Mouse (Mus musculus): ENCODE results near the gene Stub1.

The Stub1 gene

GRCm38 (mm10) chr17:25837076-25837410 lies 3.8 kb upstream of the Stub1 start, which contains the start of gene Rhbdl1:
TSS of gene Rhbdl1 (minus strand) at chr17:25837295.
- peak; percentile 61 for DNase-seq (ENCODE audit: extremely low spot score, low spot score)

DNA sequence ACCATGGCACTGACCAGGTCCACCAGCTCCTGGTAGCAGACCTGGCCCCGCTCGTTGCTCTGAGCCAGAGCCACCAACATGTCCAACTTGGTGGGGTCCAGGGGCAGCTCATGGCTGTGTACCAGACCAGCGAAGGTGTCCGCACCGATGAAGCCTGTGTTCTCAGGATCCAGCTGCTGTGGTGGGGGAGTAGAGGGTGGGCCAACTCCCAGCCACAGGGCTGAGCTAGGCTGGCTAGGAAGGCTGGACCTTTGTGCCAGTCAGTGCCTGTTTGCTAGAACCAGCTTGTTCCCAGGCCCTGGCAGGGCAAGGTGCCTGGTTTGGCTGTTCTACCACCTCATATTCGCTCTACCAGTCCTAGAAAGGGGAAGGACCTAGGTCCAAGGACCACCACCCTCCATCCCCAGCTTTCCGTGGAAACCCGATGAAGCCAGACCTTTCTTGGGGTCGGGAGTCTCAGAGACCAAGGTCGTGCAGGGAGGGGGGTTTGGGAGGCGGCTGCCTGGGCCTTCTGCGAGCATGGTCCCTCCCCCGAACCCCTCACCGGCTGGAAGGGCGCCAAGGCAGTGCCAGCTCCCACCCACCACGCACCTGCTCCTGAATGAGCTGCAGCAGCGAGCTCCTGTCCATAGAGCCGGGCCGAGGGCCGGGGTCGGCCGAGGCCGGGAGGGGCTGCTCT lies 3.3 kb upstream of the Stub1 start:
- peak; percentile 35 for DNase-seq (ENCODE audit: extremely low spot score, low spot score)

DNA sequence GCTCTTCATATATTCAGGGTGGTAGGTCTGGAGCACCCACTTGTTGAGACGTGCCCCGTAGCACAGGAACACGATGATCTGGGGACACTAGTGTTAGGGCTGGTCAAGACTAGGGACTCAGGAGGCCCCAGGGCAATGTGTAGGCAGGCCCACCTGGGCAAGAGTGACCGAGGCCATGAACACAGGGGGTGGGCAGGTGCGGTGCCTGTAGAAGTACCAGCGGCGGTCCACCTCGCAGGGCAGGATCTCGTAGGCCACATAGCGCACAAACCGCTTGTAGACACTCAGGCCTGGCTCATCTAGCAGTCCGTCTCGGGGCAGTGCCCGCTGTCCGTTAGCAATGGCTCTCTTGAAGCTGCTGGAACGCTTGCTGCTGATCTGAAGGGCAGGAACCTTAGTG lies 2.6 kb upstream of the Stub1 start:
- DNase-seq (ENCODE audit: extremely low spot score, low spot score): no peak

GRCm38 (mm10) chr17:25835301-25835700 lies 2.1 kb upstream of the Stub1 start:
- DNase-seq (ENCODE audit: extremely low spot score, low spot score): no peak

DNA sequence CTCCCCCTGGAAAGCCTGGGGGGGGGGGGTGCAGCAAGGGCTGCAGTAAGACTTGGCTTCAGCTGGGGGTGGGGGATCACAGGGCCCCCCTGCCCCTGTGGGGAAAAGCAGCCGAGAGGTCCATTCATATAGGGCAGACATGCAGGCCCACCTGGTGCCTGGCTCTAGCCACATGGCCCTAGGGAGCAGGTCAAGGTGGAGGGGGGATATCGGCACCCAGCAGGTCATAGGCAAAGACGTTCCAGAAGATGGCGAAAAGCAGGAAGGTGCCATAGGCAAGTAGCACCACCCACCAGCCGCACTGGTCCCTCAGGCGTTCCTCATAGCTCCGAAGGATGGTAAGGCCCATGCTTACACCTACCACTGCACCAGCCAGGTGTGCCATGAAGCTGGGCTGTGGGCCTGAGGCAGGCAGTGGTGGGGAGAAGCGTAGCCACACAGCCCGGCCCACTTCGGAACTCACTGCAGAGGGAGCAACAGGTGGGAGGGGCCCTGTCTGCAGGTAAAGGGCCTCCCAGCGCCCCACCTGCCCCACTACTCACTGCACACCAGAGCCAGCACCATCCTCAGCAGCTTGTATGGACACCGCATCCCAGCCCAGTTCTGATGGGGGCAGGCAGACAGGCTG lies 1.5 kb upstream of the Stub1 start:
- DNase-seq (ENCODE audit: extremely low spot score, low spot score): no peak

DNA sequence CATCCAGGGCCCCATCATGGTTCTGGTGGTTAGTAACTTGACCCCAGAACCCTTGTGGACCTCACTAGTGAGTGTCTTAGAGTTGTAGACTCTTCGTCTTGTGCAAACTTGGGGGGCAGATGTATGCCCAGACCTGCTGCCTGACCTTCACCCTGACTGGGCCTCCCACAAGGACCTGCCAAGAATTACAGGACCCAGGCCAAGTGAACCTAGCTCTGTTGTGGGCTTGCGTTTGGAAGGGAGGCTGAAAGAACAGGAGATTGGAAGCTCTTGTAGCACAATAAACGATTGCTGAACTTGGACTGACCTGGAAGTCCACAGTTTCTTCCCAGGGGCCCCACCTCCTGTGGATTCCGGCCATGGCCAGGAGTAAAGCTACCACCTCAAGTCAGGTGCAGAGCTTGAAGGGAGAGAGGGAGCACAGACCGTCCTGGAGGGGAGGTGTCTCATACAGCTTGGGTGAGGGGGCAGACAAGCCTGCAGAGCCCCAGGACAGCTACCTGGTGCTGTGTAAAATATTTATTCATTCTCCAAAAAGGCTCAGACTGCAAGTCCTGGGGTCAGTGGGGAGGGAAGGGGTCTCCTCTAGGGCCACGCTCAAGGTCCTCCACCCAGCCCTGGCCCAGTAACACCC lies 874 bp upstream of the Stub1 start:
- DNase-seq (ENCODE audit: extremely low spot score, low spot score): no peak

- peak; percentile 100 for DNase-seq (ENCODE audit: extremely low spot score, low spot score)
These were observed 541 bp downstream of the Stub1 start for GRCm38 (mm10) chr17:25832436-25833290.

GRCm38 (mm10) chr17:25831451-25832281 lies 1.5 kb downstream of the Stub1 start:
- peak; percentile 33 for DNase-seq (ENCODE audit: extremely low spot score, low spot score)

DNA sequence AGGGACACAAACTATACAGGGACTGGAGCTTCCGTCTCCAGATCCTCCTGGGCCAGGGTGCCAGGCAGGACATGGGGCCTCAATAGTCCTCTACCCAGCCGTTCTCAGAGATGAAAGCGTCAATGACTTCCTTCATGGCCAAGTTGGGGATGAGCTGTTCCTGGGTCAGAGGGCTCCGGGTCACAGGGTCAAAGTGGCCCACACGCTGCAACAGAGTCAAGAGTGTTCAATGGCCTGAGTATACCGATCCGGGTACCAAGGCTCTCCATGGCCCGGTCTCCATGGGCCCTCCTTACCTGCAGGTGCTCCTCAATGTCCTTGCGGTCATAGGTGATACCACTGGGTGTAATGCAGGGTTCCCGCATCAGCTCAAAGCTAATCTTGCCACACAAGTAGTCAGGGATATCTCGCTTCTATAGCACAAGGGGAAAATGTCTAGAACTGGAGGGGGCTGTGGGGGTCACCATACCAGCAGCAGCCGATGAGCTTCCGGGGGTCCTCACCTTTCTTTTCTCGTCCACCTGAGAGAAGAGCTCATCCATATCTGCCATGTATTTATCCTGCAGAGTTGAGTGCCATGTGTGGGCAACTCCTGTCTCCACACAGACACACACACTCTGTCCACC lies 2.3 kb downstream of the Stub1 start:
- DNase-seq (ENCODE audit: extremely low spot score, low spot score): no peak

GRCm38 (mm10) chr17:25830200-25830753 lies 2.9 kb downstream of the Stub1 start:
- DNase-seq (ENCODE audit: extremely low spot score, low spot score): no peak

- peak; percentile 45 for DNase-seq (ENCODE audit: extremely low spot score, low spot score)
These were observed 3.6 kb downstream of the Stub1 start for GRCm38 (mm10) chr17:25829558-25830017.

- DNase-seq (ENCODE audit: extremely low spot score, low spot score): peak; percentile 87
These were observed 4.3 kb downstream of the Stub1 start, which contains the start of gene Jmjd8 for GRCm38 (mm10) chr17:25828712-25829557. TSS of gene Jmjd8 (plus strand) at chr17:25828867.

- peak; percentile 38 for DNase-seq (ENCODE audit: extremely low spot score, low spot score)
These were observed 5.0 kb downstream of the Stub1 start for GRCm38 (mm10) chr17:25828223-25828594.

DNA sequence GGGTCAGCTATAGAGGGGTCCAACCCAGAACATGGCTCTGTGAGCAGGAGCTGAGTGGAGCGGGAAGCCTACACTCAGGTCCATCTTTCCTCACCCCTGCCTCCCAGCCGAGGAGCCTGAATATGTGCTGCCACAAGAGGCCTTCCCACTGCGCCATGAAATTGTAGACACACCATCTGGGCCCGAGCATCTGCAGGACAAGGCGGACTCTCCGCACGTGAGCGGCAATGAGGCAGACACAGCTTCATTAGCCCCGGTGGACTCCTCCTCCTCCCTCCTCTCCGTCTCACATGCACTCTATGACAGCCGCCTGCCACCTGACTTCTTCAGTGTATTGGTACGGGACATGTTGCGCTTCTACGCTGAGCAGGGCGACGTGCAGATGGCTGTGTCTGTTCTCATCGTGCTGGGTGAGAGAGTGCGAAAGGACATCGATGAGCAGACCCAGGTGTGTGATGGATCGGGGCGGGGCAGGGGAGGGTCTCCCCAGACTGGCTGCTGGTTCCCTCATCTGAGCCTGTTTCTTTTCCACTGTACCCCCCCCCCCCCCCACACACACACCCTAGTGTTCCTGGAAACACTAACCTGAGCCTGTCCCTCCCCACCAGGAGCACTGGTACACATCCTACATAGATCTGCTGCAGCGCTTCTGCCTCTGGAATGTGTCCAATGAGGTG lies 5.5 kb downstream of the Stub1 start:
- DNase-seq (ENCODE audit: extremely low spot score, low spot score): no peak

DNA sequence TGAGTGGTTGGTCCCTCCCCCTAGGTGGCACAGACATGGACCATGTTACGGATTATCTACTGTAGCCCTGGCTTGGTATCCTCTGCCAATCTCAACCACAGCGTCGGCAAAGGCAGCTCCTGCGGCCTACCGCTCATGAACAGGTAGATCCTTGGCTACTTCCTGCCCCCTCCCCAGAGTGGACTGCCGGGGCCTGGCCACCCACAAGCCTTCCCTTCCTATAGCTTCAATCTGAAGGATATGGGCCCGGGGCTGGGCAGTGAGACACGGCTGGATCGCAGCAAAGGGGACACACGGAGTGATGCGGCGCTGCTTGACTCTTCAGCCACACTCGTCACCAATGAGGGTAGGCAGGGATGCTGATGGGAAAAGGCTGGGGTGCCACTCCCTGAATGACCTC lies 6.2 kb downstream of the Stub1 start:
- DNase-seq (ENCODE audit: extremely low spot score, low spot score): no peak

- no peak for DNase-seq (ENCODE audit: extremely low spot score, low spot score)
These were observed 7.1 kb downstream of the Stub1 start for GRCm38 (mm10) chr17:25825984-25826570.

DNA sequence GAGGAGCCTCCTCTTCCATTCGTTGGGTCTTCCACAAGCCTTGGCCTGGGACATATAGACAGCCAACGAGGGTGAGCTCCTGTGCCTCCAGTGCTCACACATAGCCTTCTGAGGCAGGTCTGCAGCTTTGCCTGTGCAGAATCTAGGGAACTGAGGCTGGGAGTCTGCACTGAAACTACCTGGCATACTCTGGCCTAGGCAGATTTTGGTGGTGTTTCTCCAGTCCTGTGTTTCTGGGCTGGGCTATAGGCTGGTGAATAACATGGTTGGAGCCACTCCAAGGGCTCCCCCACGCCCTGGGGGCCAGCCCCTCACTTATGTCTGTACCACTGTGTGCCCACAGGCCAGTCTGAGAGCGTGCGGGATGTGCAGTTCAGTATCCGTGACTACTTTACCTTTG lies 7.9 kb downstream of the Stub1 start:
- no peak for DNase-seq (ENCODE audit: extremely low spot score, low spot score)

Data from neural tube, embryonic 10.5 days (tissue).